Comparison of ENCODE assay signal across 8 mouse cellular contexts in the genomic region with DNA sequence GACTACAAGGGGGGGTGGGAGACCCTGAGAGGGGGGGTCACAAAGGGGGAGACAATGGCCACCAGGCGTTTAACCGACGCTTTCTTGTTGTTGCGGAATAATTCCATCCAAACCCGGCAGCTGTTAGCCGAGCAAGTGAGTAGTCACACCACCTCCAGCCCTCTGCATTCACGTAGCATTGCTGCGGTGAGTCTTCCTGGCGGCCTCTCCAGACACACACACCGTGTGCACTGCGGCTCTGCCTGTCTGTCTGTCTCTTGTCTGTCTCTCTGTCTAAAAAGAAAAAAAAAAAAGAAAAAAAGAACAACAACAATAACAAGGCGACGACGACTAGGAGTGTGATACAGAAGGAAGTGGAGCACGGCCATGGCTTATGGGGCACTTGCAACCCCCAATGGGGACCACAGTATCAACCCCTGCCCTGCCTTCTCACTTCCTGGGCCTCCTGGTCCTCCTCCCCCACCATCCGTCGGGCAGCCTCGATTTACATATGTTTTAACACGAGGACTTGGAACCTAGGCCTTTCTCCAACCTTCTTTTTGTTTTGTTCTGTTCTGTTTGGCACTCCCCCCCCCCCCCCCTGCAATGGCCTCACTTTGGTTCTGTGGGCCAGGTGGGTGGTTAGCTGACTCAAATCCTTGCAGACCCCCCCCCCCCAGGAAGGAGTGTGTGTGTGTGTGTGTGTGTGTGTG. TPM values are rescaled to one million over a fixed set of nuclear protein-coding genes. Genes with fewer than 3 reads are reported as not detected.
DNase-seq lines count a peak whose midpoint lies in the region; ATAC-seq lines count a peak whose summit lies in the region.

No protein-coding gene starts in this region.

- peak; percentile 16 for DNase-seq in kidney, adult 11 months
- DNase-seq in kidney, postnatal 25 days, result no peak
- peak; percentile 41 for DNase-seq in c-Kit-positive CD71-negative TER-119-negative erythroid progenitor cells, embryonic 14.5 days (ENCODE audit: low read depth)
- peak; percentile 30 to 58 for DNase-seq in spleen, postnatal 10 days (ENCODE audit: low spot score in 2 of 2)
- no peak for DNase-seq in gastrocnemius, postnatal 25 days

- ATAC-seq in forebrain, embryonic 13.5 days, result peak; percentile 7; the same call in 1 of the 2 replicates
- ATAC-seq in kidney, embryonic 16.5 days (ENCODE audit: low FRiP score, low TSS enrichment), result no peak
- peak; percentile 31 for ATAC-seq in megakaryocyte, adult 5-6 weeks (ENCODE audit: poor library complexity, severe bottlenecking)

- no peaks in the 10 kb centered on the region for H3K27me3 ChIP-seq in forebrain, embryonic 13.5 days
- no peaks in the 10 kb centered on the region for H3K27me3 ChIP-seq in kidney, embryonic 16.5 days (ENCODE audit: insufficient read depth, low read length)

- no peaks in the 10 kb centered on the region for H3K36me3 ChIP-seq in forebrain, embryonic 13.5 days (ENCODE audit: poor library complexity, severe bottlenecking)
- no peaks in the 10 kb centered on the region for H3K36me3 ChIP-seq in kidney, embryonic 16.5 days (ENCODE audit: insufficient read depth, low read length)

- peak overlapping the region; percentile 93 for H3K4me2 ChIP-seq in forebrain, embryonic 13.5 days
- H3K4me2 ChIP-seq in kidney, embryonic 16.5 days (replicated peaks; ENCODE audit: low read depth, low read length), result peak overlapping the region; percentile 89

- H3K27ac ChIP-seq in forebrain, embryonic 13.5 days, result peak overlapping the region; percentile 91
- H3K27ac ChIP-seq in kidney, embryonic 16.5 days (ENCODE audit: low read length), result peak overlapping the region; percentile 93

- peak overlapping the region; percentile 86 for H3K4me3 ChIP-seq in forebrain, embryonic 13.5 days
- peak overlapping the region; percentile 80 for H3K4me3 ChIP-seq in kidney, embryonic 16.5 days (ENCODE audit: low read length)

- H3K9me3 ChIP-seq in forebrain, embryonic 13.5 days (replicated peaks), result no peaks in the 10 kb centered on the region
- no peaks in the 10 kb centered on the region for H3K9me3 ChIP-seq in kidney, embryonic 16.5 days (ENCODE audit: low read length)

- peaks cover 36% of the 10 kb centered on the region for H3K4me1 ChIP-seq in forebrain, embryonic 13.5 days
- peaks cover 35% of the 10 kb centered on the region for H3K4me1 ChIP-seq in kidney, embryonic 16.5 days (ENCODE audit: insufficient read depth, low read length)

- under 1% methylated on average over 19 of the region's 19 CpGs for WGBS in forebrain, embryonic 13.5 days
- under 1% methylated on average over 19 of the region's 19 CpGs for WGBS in kidney, embryonic 16.5 days

- H3K9ac ChIP-seq in forebrain, embryonic 13.5 days, result peak overlapping the region; percentile 83
- H3K9ac ChIP-seq in kidney, embryonic 16.5 days (replicated peaks; ENCODE audit: low read length), result peak overlapping the region; percentile 96

RNA-seq across cellular contexts. Expression of a gene that starts 1.0 kb away (rescaled TPM):
- polyA plus RNA-seq in forebrain, embryonic 13.5 days (2015; fragmentation: Nextera tagmentation; extraction: Ambion mirVana), result 14.2 and 15.5 TPM in 2 replicates
- polyA plus RNA-seq in kidney, embryonic 16.5 days (2015; fragmentation: Nextera tagmentation; extraction: Ambion mirVana), result 11.8 TPM in 2 replicates
- 28.8 and 33.8 TPM in 2 replicates for total RNA-seq in megakaryocyte, adult 5-6 weeks (2015)
- total RNA-seq in megakaryocyte, adult 5-6 weeks (2017), result 30.4 and 31.0 TPM in 2 replicates
- total RNA-seq in gastrocnemius, postnatal 25 days (2021), result 10 to 100 TPM; 22.1 to 22.9 TPM

RNA-seq across cellular contexts. Expression of a gene that starts 33.0 kb away (rescaled TPM):
- 19.4 and 19.7 TPM in 2 replicates for polyA plus RNA-seq in forebrain, embryonic 13.5 days (2015; fragmentation: Nextera tagmentation; extraction: Ambion mirVana)
- polyA plus RNA-seq in kidney, embryonic 16.5 days (2015; fragmentation: Nextera tagmentation; extraction: Ambion mirVana), result 50.5 and 51.9 TPM in 2 replicates
- total RNA-seq in megakaryocyte, adult 5-6 weeks (2015), result 21.3 and 23.1 TPM in 2 replicates
- 16.7 and 17.0 TPM in 2 replicates for total RNA-seq in megakaryocyte, adult 5-6 weeks (2017)
- total RNA-seq in gastrocnemius, postnatal 25 days (2021), result 10 to 100 TPM; 52.0 to 58.8 TPM

Comparison
In these comparisons a context has a peak if more than half of its experiments do, and no peak if none do; other contexts are left out.
1. DNase-seq: peak in kidney, adult 11 months (single experiment), c-Kit-positive CD71-negative TER-119-negative erythroid progenitor cells, embryonic 14.5 days (single experiment) and spleen, postnatal 10 days (2 of 2); none in kidney, postnatal 25 days (0 of 2) and gastrocnemius, postnatal 25 days (single experiment).